Mouse (Mus musculus) heart, postnatal 0 days (tissue): ENCODE results near the gene Ankrd60.

Experiments used
- CTCF ChIP-seq: IDR thresholded peaks from 2 replicates; pipeline ENCODE4 v1.5.1; 2016; ENCODE audit warnings: antibody characterized with exemption, control low read depth, low read depth
- EP300 ChIP-seq: IDR thresholded peaks from 2 replicates; pipeline ENCODE4 v1.6.1; 2016; ENCODE audit warnings: antibody characterized with exemption, low read depth

DNA sequence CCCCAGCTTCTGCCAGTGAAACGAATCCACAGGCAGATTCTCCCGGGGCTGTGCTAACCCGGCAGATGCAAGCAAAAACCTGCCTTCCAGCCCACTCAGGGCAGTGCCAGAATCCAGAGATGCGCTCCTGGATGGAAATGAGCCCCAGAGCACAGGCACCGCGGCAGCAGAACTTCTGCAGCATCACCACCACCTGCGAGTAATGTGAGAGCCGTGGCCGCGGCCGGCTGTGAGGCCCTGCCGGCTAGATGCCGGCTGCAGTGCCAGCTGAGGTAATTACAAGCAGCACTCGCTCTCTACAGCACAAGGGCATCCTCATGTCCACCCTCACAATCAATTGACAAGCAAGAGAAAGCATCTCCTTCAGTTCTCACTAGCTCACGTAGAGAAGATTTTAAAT is 6.2 kb upstream of the Ankrd60 start:
- TF ChIP-seq CTCF (no peak), EP300 (no peak)
